ENCODE assay signal across 26 mouse cellular contexts in the genomic region with DNA sequence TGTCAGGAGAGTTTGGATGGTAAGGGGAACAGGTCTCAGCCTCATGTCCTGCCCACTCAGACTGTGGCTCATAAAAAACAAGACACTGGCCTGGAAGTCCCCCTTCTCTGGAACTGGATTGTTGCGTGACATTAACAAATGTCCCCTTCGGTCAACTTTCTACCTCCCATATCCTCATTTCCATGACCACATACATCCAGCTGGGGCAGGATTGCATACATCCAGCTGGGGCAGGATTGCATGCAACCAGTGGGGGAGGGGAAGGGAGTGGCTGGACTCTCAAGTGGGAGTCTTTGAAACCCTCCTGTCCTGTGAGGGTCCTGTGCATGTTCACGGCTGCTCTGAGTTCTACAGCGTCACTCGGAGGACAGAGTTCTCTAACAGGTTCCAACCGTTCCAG. TPM values are rescaled to one million over a fixed set of nuclear protein-coding genes. Genes with fewer than 3 reads are reported as not detected.
DNase-seq lines count a peak whose midpoint lies in the region; ATAC-seq lines count a peak whose summit lies in the region.
"Had no signal": no experiment of that assay in that cellular context is flagged by ENCODE, and none has a peak within 500 bp of the region (broad histone marks: within the 10 kb centered on the region; RNA-seq: fewer than 3 reads in every experiment).

No protein-coding gene starts in this region.

- no peak overlapping the region for H3K4me2 ChIP-seq in hindbrain, embryonic 16.5 days (ENCODE audit: low read length)
- H3K4me2 ChIP-seq: embryonic facial prominence, embryonic 12.5 days; forebrain, embryonic 13.5 days; forebrain, embryonic 15.5 days had no signal

- no peak for ATAC-seq in hindbrain, embryonic 16.5 days
- ATAC-seq in granulocyte monocyte progenitor cell, adult 5-6 weeks (replicated peaks; ENCODE audit: poor library complexity, severe bottlenecking), result peak; percentile 80
- ATAC-seq in megakaryocyte progenitor cell, adult 5-6 weeks (replicated peaks; ENCODE audit: poor library complexity), result peak; percentile 72
- ATAC-seq: activated CD4-positive, CD25-positive, alpha-beta regulatory T cell, adult 4 months; CD4-positive, CD25-positive, alpha-beta regulatory T cell, adult 4 months; forebrain, embryonic 13.5 days; forebrain, embryonic 15.5 days; forebrain, postnatal 0 days had no signal

- peaks cover 23% of the 10 kb centered on the region for H3K4me1 ChIP-seq in hindbrain, embryonic 10.5 days (replicated peaks)
- no peaks in the 10 kb centered on the region for H3K4me1 ChIP-seq in hindbrain, embryonic 16.5 days (ENCODE audit: control insufficient read depth, insufficient read depth, low read depth, low read length)

- peak; percentile 12 for DNase-seq in embryo, embryonic 10.5 days (ENCODE audit: low spot score)
- DNase-seq in embryo, embryonic 9.5 days (ENCODE audit: extremely low spot score), result no peak
- no peak for DNase-seq in hindbrain, embryonic 10.5 days (ENCODE audit: low spot score)
- no peak for DNase-seq in heart, adult 9 months (ENCODE audit: low spot score in 2 of 2)
- DNase-seq in right cerebral cortex, postnatal 36 days (ENCODE audit: low spot score in 2 of 2), result no peak
- DNase-seq: adrenal gland, adult 8-10 months; adrenal gland, postnatal 14 days; adrenal gland, postnatal 36 days; B cell, adult 2 months; cerebellum, adult 11-12 months; cerebellum, adult 2 months; cerebellum, adult 9-10 months; cerebellum, postnatal 10 days; cerebellum, postnatal 25 days; forebrain, postnatal 0 days had no signal

- 0 out of 2 replicates have a peak overlapping the region, but pooled peaks have one; percentile 17 for H3K27ac ChIP-seq in hindbrain, embryonic 10.5 days
- H3K27ac ChIP-seq in hindbrain, embryonic 16.5 days (ENCODE audit: low read depth, low read length), result no peak overlapping the region
- H3K27ac ChIP-seq: embryonic facial prominence, embryonic 10.5 days; embryonic facial prominence, embryonic 12.5 days; forebrain, embryonic 15.5 days had no signal

- 83% methylated on average over 6 of the region's 6 CpGs for WGBS in hindbrain, embryonic 10.5 days
- whole genome bisulfite sequencing in hindbrain, embryonic 16.5 days, result 85% methylated on average over 6 of the region's 6 CpGs

- no peaks in the 10 kb centered on the region for H3K9me3 ChIP-seq in hindbrain, embryonic 10.5 days
- H3K9me3 ChIP-seq in hindbrain, embryonic 16.5 days (ENCODE audit: control insufficient read depth, low read length), result no peaks in the 10 kb centered on the region
- H3K9me3 ChIP-seq: embryonic facial prominence, embryonic 10.5 days; embryonic facial prominence, embryonic 12.5 days; forebrain, embryonic 13.5 days; forebrain, embryonic 15.5 days; G1E had no signal

- no peaks in the 10 kb centered on the region for H3K27me3 ChIP-seq in hindbrain, embryonic 10.5 days (ENCODE audit: insufficient read depth, poor library complexity, severe bottlenecking)
- no peaks in the 10 kb centered on the region for H3K27me3 ChIP-seq in hindbrain, embryonic 16.5 days (replicated peaks; ENCODE audit: control insufficient read depth, insufficient read depth, low read length)
- H3K27me3 ChIP-seq: CH12.LX; embryonic facial prominence, embryonic 12.5 days; forebrain, embryonic 13.5 days; forebrain, embryonic 15.5 days had no signal

- H3K9ac ChIP-seq in hindbrain, embryonic 16.5 days (ENCODE audit: low read depth, low read length), result no peak overlapping the region
- H3K9ac ChIP-seq: embryonic facial prominence, embryonic 12.5 days; forebrain, embryonic 13.5 days; forebrain, embryonic 15.5 days; forebrain, postnatal 0 days had no signal

- no peaks in the 10 kb centered on the region for H3K36me3 ChIP-seq in hindbrain, embryonic 10.5 days
- no peaks in the 10 kb centered on the region for H3K36me3 ChIP-seq in hindbrain, embryonic 16.5 days (ENCODE audit: control insufficient read depth, insufficient read depth, low read length)
- H3K36me3 ChIP-seq: embryonic facial prominence, embryonic 10.5 days; embryonic facial prominence, embryonic 12.5 days; forebrain, embryonic 15.5 days; G1E had no signal

- no peak overlapping the region for H3K4me3 ChIP-seq in hindbrain, embryonic 10.5 days
- no peak overlapping the region for H3K4me3 ChIP-seq in hindbrain, embryonic 16.5 days (ENCODE audit: low read length)
- H3K4me3 ChIP-seq: embryonic facial prominence, embryonic 10.5 days; embryonic facial prominence, embryonic 12.5 days; forebrain, embryonic 13.5 days; forebrain, embryonic 15.5 days had no signal

RNA-seq across cellular contexts. Expression of a gene that starts 16.8 kb away (rescaled TPM):
- 378 and 396 TPM in 2 replicates for polyA plus RNA-seq in hindbrain, embryonic 10.5 days (2016; fragmentation: Nextera tagmentation; extraction: Ambion mirVana)
- polyA plus RNA-seq in hindbrain, embryonic 16.5 days (2015; fragmentation: Nextera tagmentation; extraction: Ambion mirVana), result 233 and 244 TPM in 2 replicates
- 823 and 839 TPM in 2 replicates for total RNA-seq in granulocyte monocyte progenitor cell, adult 5-6 weeks (2014; fragmentation: Nextera tagmentation)
- total RNA-seq in granulocyte monocyte progenitor cell, adult 5-6 weeks (2017), result 356 and 361 TPM in 2 replicates
- total RNA-seq in megakaryocyte progenitor cell, adult 5-6 weeks (2015), result 584 and 670 TPM in 2 replicates
- 230 and 279 TPM in 2 replicates for total RNA-seq in megakaryocyte progenitor cell, adult 5-6 weeks (2017)

RNA-seq across cellular contexts. Expression of a gene that starts 17.1 kb away (rescaled TPM):
- polyA plus RNA-seq in hindbrain, embryonic 10.5 days (2016; fragmentation: Nextera tagmentation; extraction: Ambion mirVana), result 94.9 and 120 TPM in 2 replicates
- polyA plus RNA-seq in hindbrain, embryonic 16.5 days (2015; fragmentation: Nextera tagmentation; extraction: Ambion mirVana), result 347 and 352 TPM in 2 replicates
- total RNA-seq in granulocyte monocyte progenitor cell, adult 5-6 weeks (2014; fragmentation: Nextera tagmentation), result 37.3 and 49.6 TPM in 2 replicates
- 18.8 and 21.5 TPM in 2 replicates for total RNA-seq in granulocyte monocyte progenitor cell, adult 5-6 weeks (2017)
- 43.4 and 48.4 TPM in 2 replicates for total RNA-seq in megakaryocyte progenitor cell, adult 5-6 weeks (2015)
- total RNA-seq in megakaryocyte progenitor cell, adult 5-6 weeks (2017), result 18.0 and 19.5 TPM in 2 replicates
